Mouse (Mus musculus): Measurements from ENCODE around the gene Hamp.
A peak's percentile ranks its signal among the peaks of the same experiment; 100 is the strongest.
"Not testable (repeated sequence)": the region's sequence is repeated elsewhere in the genome, so short reads cannot be mapped to it uniquely, and the experiment has no call there.

Hamp gene

DNA sequence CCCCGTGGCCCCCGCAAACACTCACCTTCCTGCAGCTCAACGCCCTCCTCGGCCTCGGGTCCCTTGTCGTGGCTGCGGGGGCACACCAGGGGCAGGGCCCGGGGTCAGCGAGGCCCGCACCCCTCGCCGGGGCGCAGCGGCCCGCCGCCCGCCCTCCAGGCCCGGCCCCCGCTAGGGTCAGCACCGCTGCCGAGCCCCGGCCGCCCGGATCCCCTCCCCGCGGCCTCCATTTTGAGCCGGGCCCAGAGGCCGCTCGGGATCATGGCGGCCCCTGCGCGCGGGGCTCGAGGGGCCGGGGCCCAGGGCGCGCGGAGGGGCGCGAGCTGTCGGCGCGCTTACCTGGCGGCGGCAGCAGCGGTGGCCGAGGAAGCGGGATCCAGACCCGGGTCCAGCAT lies 12.5 kb upstream of the Hamp start:
- peak in 1 of 2 experiments; percentile 56 for DNase-seq (ENCODE audit: low spot score in 2 of 2)

DNA sequence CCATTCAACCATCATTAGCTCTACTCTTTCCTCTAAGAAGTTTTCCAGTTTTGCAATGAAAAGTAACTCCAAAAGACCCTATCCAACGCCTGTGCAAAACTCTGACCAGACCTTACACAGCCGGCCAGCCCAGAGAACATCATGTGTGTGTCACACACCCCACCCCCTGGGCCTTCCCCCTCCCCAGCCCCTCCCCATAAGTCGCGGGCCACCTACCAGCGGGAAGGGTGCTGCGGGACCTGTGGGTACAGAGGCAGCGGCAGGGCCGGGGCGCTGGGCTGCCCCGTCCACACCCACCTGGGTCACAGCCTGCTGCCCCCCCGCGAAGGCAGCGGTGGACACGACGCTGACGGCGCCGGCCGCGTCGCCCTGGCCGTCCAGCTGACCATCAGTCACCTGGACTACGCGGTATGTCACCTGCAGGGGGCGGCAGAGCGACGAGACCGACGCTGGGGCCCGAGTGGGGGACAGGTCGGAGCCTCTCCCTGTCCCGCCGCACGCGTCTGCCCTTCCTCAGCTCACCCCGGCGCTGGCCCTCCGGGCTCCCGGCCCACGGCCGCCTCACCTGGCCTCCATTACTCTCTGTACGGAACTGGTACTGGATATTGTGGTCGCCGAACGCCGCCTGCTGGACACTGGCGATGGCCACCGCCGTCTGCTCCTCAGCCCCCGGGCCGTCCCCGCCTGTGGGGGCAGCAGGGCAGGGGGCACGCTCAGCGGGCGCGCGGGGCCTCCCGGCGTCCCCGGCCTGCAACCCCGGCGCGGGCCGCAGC lies 11.9 kb upstream of the Hamp start:
- peak; percentile 84 to 87 for DNase-seq (ENCODE audit: low spot score in 2 of 2)

DNA sequence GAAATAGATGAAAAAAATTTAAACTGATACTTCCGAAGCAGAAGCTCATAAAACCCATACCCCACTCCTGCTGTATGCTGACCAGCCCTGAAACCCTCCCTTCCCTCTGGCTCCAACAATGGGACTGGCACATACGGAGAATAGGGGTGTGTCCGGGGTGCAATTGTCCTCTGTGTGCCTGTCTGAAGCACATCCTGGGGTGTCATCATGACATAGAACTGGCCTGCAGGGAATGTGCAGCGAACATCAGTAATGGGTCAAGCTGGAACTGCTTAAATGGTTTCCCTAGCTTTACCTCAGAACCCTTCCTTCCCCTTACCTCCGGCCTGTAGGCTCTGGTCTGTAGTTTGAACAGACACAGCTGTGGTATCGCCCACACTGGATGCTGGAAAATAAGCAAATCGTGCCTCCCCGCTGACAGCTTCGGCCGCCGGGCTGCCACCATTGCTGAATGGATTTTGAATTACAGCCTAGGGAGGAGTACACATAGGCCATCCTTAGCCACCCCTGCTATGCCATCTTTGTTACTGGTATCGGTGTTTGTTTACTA lies 11.2 kb upstream of the Hamp start:
- DNase-seq (ENCODE audit: low spot score in 2 of 2) = peak in 1 of 2 experiments; percentile 25

DNA sequence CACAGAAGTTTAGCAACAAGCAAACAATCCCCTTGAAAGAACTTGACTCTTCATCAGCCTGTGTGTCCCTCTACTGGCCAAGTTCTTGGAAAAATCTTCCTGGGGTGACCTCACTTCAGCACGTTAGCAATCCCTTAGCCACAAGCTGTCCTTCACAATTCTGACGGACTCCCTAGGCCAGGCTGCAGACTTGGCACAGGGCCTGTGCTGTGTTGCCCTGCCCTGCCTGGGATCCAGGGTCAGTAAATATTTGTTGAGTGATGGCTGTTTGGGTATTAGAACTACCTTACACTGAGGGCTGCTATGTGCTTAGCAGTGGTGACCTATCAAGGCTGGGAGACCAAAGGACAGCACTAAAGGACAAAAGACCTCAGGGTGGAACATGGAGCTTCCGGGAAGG lies 10.2 kb upstream of the Hamp start:
- DNase-seq (ENCODE audit: low spot score in 2 of 2) = peak in 1 of 2 experiments; percentile 23

DNA sequence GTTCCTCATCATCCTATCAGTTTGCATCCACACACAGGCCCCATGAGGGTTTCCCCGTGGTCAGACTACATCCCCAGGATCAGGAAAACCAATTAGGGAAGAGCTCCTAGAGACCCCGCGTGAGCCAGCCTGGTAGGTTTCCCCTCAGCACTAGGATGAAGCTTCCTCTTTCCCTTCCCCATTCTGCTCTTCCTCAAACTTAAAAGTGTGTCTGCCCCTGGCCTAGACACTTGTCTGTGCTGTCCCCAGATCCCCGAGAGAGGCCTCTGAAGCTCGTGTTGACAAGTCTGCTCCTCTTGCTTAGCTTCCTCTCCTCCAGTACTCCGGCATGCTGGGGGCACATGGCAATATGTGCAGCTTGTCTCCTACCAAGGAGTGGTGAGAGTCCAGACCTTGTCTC lies 9.6 kb upstream of the Hamp start:
- peak in 1 of 2 experiments; percentile 43 for DNase-seq (ENCODE audit: low spot score in 2 of 2)

DNA sequence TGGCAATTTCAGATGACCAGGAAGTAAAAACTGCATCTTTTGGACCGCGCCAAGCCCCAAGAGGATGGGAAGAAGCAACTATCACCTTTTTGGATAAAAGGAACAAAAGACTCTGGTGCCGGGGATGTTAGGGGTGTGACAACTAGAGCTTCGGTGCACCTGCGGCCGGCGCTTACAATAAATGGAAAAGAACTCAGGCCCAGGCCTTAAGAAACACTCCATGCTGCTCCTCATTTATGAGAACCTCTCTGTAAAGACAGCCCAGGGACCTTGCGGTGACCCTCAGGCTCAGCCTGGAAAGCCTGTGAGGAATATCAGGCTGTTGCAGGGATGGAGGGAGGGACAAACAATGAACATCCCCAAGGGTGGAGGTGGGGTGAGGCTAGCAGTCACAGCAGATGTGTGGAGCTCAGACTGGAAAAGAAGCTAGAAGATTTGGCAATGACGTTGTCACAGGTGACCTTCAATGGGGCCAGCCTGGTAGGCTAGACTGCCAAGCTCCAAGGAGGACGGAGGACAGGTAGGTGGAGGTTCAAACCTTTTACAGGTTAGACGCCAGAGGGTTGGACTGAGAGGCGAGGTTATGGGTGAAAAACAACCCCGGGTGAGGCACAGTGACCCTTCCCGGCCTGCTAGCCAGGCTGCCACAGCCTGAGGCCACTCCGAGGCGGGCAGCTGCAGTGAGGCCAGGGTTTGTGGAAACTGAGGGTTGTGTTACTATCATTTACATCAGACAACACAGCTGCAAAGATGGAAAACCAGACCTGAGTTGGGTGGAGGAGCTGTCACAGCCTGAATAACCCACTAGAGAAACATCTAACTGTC lies 8.8 kb upstream of the Hamp start:
- DNase-seq (ENCODE audit: low spot score in 2 of 2) = peak in 1 of 2 experiments; percentile 17

DNA sequence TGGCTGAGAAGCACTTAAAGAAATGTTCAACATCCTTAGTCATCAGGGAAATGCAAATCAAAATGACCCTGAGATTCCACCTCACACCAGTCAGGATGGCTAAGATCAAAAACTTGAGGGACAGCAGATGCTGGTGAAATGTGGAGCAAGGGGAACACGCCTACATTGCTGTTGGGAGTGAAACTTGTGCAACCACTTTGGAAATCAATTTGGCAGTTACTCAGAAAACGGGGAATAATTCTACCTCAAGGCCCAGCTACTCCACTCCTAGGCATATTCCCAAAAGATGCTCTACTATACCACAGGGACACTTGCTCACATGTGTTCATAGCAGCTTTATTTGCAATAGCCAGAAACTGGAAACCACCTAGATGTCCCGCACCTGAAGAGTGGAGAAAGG lies 6.1 kb upstream of the Hamp start:
- peak in 1 of 2 experiments; percentile 1 for DNase-seq (ENCODE audit: low spot score in 2 of 2)

DNA sequence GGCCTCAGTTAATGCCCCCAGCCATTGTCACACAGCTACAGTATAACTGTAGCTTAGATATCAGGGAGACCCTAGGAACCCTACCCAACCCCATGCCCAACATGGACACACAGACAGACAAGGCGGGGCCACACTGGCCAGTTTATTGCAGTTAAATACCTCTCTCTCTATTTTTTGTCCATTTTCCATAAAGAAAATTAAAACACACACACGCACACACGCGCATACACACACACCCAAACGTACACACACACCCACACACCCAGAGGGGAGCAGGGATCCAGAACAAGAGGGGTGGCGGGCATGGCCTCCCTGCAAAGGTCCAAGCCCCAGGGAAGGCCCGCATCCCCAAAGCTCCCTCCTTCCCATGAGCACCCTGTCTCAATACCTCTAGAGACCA lies 2.0 kb upstream of the Hamp start:
- no peak for DNase-seq (ENCODE audit: low spot score in 2 of 2)

DNA sequence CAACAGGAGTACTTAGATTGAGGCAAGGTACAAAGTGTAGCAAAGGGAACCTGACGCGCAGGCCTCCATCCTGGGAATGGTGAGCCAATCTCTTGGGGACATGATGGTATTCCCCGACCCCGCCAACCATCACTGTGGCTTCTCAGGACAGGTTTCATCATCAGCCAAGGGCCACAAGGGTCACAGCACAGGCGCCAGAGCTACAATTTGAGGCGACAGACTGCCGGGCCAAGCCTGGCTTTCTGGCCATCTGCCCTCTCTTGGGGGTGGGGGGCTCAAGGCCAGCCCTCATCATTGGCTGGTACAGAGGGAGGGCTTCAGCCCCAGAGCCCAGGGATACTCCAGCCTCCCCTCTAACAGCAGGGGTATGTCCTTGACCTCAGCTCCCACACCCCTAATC lies 1.6 kb upstream of the Hamp start:
- DNase-seq (ENCODE audit: low spot score in 2 of 2) = peak in 1 of 2 experiments; percentile 28

DNA sequence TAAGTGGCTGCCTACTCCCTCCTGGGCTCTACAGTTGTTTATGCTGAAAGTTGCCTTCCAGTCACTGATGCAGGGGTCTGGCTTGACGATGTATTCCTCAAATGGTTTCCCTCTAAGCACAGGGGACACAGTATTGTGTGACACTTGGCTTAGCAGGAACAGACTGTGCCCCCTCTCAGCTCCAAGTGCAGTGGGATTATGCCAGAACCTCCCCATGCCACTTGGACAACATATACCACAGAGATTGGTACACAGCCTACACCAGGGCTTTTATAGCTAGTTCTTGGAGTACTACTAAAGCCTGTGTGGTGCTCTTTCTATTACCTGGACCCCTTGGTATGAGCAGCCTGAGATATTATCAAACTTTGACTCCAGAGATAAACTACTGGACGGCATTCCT lies 874 bp upstream of the Hamp start:
- not testable (repeated sequence) for DNase-seq (ENCODE audit: low spot score in 2 of 2)

DNA sequence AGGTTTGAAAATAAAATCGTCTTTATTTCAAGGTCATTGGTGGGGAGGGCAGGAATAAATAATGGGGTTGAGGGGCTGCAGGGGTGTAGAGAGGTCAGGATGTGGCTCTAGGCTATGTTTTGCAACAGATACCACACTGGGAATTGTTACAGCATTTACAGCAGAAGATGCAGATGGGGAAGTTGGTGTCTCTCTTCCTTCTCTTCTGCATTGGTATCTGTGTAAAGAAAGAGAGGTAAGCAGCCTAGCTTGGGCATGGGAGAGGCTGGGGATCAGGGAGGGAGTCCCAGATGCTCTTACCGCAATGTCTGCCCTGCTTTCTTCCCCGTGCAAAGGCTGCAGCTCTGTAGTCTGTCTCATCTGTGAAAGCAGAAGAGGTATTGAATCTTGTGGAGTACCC lies 1.5 kb downstream of the Hamp start:
- not testable (repeated sequence) for DNase-seq (ENCODE audit: low spot score in 2 of 2)

DNA sequence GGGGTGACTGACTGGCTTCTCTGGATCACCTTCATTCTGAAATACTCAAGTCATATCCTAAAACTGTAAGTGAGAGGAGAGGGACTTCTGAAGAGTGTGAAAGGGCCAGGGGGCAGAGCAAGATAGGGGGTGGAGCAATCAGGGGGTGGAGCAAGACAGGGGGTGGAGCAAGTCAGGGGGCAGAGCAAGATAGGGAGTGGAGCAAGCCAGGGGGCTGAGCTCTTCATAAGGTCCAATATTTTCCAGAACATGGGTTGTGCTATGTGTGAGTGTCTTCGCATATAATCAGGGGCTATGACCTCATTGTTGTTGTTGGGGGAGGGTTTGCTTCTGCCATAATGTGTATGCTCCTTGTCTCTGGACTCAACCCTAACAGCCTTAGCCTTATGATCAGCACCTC lies 3.8 kb downstream of the Hamp start:
- DNase-seq (ENCODE audit: low spot score in 2 of 2) = not testable (repeated sequence)

DNA sequence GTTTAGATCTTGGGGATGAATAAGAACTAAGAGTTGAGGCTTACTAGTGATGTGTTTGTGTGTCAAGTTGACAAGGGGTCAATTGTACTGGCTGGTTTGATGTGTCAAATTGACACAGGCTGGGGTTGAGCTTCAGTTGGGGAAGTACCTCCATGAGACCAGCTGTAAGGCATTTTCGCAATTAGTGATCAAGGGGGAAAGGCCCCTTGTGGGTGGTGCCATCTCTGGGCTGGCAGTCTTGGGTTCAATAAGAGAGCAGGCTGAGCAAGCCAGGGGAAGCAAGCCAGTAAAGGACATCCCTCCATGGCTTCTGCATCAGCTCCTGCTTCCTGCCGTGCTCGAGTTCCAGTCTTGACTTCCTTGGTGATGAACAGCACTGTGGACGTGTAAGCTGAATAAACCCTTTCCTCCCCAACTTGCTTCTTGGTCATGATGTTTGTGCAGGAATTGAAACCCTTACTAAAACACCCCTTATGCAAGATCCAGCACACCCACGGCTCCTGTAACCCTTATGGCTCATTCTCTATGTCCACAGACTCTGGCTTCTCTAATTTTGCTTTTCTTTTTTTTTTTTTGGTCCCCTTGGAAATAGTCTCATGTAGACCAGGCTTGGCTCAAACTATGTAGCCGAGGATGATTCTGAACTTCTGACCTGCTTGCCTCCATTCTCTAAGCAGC lies 8.3 kb downstream of the Hamp start:
- not testable (repeated sequence) for DNase-seq (ENCODE audit: low spot score in 2 of 2)

DNA sequence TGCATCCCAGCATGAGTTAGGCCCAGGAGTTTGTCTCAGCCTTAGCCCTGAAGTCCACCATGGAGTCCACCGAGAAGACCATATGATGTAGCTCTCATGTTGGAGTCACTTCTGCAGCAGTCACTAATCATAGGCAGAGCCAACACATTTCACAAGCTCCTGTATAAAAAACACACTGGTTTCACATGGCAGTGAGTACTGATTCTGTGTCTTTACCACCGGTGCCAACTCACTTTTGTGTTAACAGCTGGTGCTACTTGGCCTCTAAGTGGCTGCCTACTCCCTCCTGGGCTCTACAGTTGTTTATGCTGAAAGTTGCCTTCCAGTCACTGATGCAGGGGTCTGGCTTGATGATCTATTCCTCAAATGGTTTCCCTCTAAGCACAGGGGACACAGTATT lies 19.3 kb downstream of the Hamp start, which contains the start of gene Hamp2:
Gene Hamp2 (minus strand): TSS at position 101 of the 400 bp plus-strand sequence.
- DNase-seq (ENCODE audit: low spot score in 2 of 2) = not testable (repeated sequence)

DNA sequence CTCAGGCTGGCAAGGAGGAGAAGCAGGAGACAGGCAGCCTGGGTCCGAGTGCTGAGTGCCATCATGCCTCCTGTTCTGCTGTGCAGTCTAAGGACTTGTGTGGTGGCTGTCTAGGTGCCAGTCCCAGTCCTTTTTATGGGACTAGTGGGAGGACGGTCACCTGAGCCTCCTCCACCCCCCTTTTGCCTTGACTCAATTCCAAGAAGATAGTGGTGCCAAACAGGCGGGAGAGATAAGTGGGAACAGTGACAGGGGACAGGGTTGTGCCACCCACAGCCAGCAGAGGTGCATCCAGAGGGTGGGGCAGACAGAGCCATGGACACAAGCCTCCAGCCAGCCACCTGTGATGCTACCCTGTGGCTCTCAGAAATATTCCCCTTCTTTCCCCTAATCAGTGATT lies 19.8 kb downstream of the Hamp start:
- no peak for DNase-seq (ENCODE audit: low spot score in 2 of 2)

DNA sequence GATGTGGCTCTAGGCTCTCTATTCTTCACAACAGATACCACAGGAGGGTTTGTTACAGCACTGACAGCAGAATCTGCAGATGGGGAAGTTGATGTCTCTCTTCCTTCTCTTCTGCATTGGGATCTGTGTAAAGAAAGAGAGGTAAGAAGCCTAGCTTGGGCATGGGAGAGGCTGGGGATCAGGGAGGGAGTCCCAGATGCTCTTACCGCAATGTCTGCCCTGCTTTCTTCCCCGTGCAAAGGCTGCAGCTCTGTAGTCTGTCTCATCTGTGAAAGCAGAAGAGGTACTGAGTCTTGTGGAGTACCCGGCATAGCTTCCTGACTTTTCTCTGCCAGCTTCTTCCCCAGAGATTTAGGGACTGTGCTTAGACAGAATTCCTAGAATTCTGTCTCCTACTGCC lies 21.3 kb downstream of the Hamp start:
- DNase-seq (ENCODE audit: low spot score in 2 of 2) = not testable (repeated sequence)

DNA sequence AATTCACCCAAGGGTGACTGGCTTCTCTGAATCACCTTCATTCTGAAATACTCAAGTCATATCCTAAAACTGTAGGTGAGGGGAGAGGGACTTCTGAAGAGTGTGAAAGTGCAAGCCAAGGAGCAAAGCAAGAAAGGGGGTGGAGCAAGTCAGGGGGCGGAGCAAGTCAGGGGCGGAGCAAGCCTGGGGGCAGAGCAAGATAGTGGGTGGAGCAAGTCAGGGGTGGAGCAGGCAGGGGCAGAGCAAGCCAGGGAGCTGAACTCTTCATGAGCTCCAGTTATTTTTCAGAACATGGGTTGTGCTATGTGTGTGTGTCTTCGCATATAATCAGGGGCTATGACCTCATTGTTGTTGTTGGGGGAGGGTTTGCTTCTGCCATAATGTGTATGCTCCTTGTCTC lies 23.6 kb downstream of the Hamp start:
- DNase-seq (ENCODE audit: low spot score in 2 of 2) = no peak

DNA sequence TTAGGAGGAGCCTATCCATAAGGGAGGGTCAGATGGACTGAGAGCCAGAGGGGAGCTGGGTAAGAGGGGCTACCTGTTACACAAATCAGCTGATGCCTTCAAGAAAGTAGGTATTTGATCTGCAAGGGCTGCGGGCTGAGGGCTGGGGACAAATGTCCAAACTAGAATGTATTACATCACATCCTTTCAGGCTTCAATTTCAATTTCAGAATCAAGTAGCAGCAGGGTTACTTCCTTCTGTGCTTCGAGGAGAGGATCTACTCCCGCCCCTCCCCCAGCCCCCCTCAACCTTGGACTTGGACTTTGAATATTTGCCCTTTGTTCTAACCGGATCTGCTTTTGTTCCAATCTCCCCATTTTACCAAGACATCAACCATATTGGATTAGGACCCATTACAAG lies 26.6 kb downstream of the Hamp start:
- DNase-seq (ENCODE audit: low spot score in 2 of 2) = no peak

DNA sequence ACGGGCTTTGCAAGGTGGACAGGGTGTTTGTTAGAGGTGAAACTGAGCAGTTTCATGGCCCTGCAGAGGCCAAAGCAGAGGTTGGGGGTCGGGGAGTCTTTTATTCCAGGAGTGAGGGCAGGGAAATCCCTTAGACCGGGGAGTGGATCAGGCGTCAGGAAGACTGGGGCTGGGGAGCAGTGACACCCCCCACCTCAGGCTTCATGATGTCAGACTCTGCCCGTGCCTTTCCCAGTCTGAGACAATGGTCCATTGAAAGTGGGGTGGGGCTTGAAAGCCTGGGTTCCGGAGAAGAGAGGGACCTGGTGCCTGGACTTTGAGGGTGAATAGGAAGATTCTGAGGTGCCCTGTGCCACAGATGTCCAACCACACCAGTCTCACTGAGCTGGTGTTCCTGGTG lies 27.1 kb downstream of the Hamp start:
- DNase-seq (ENCODE audit: low spot score in 2 of 2) = no peak

DNA sequence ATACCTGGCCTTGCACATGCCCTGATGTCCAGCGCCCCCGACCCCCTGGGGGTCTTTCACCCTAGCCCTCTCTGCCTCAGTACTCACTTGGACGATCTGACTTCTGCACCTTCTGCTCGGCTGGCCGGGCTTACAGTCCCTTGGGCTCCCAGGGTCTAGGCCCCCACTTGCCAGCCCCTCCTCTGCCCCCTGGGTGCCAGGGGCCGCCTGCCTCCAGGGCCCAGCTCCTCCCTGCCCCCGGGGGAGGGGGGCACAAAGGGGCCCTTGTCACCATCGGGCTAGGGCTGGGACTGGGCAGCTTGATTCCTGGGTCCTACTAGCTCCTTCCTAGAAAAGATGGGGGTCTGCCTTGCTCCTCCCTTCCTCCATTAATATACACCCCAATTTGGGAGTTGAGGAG lies 29.1 kb downstream of the Hamp start, which contains the start of gene Mag:
Gene Mag (minus strand): TSS at position 142 of the 400 bp plus-strand sequence.
- no peak for DNase-seq (ENCODE audit: low spot score in 2 of 2)

DNA sequence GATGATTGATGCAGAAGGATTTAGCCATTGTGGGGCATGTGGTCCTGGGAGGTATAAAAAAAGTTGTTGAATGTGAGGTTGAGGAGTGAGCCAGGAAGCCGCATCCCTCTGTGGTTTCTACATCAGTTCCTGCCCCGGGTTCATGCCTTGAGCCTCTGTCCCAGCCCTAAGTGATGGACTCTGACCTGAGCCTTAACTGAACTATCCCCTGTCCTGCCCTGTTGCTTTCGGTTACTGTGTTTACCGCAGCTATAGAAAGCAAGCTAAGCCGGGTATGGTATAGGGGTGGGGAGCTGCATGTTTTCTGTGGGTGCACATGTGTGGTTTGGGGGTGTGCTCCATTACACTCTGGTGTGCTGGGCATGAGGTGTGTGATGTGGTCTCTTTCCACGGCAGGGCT lies 34.1 kb downstream of the Hamp start:
- DNase-seq (ENCODE audit: low spot score in 2 of 2) = no peak

DNA sequence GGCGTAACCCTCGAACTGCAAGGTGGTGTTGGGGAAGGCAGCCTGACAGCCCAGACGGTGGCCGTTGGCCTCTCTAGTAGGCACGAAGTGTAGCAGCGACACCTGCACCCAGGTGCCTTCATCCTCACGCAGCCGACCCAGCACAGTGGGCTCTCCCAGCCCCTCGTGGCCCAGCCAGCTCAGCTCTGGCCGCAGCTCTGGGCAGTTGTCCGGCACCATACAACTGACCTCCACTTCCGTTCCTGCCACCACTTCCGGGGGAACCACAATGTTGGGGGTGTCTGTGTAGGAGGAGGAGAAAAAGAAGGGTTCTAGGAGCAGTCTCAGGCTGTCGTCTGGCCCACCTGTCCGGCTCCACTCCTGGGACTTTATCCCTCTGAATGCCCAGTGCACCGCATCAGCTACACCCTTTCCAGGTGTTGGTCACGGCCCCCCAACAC lies 34.8 kb downstream of the Hamp start:
- DNase-seq (ENCODE audit: low spot score in 2 of 2) = no peak
